Mouse (Mus musculus) intestine, embryonic 15.5 days (tissue): ENCODE results near the gene Ttc1. TPM values are rescaled to one million over a fixed set of nuclear protein-coding genes. Genes with fewer than 3 reads are reported as not detected.

Experiments
- ATAC-seq: fragments of 200-750 bp; cut with Nextera tagmentation; 2 replicates; pipeline ENCODE4 v1.8.0; 2017; ENCODE audit warnings: moderate TSS enrichment, moderate library complexity
- H3K27ac ChIP-seq: fragments of 300-500 bp; sonication (generic); 2 replicates; pipeline ENCODE4 v1.5.1; 2015; ENCODE audit warnings: mild to moderate bottlenecking, inconsistent platforms
- H3K27me3 ChIP-seq: fragments of 300-500 bp; sonication (generic); replicated peaks from 2 replicates; pipeline ENCODE4 v1.6.1; 2015; ENCODE audit warnings: inconsistent platforms
- H3K36me3 ChIP-seq: fragments of 300-500 bp; sonication (generic); 2 replicates; pipeline ENCODE4 v1.6.1; 2015; ENCODE audit warnings: inconsistent platforms
- H3K4me1 ChIP-seq: fragments of 300-500 bp; sonication (generic); replicated peaks from 2 replicates; pipeline ENCODE4 v1.6.1; 2015; ENCODE audit warnings: inconsistent platforms
- H3K4me2 ChIP-seq: fragments of 300-500 bp; sonication (generic); replicated peaks from 2 replicates; pipeline ENCODE4 v1.6.1; 2015; ENCODE audit warnings: mild to moderate bottlenecking, inconsistent platforms
- H3K4me3 ChIP-seq: fragments of 300-500 bp; sonication (generic); replicated peaks from 2 replicates; pipeline ENCODE4 v1.5.1; 2015; ENCODE audit warnings: inconsistent platforms
- H3K9ac ChIP-seq: fragments of 300-500 bp; sonication (generic); 2 replicates; pipeline ENCODE4 v1.6.1; 2015; ENCODE audit warnings: inconsistent platforms
- H3K9me3 ChIP-seq: fragments of 300-500 bp; sonication (generic); 2 replicates; pipeline ENCODE4 v1.6.1; 2016; ENCODE audit warnings: inconsistent platforms
- WGBS: fragments of 180-500 bp; shearing (Covaris S2); methylation state at CpG from one replicate; pipeline ENCODE4 v1.1.7; 2015; 5-methylcytosine and 5-hydroxymethylcytosine counted together
- polyA plus RNA-seq: library from polyadenylated mRNA; unstranded; fragments of >200 nt; fragmentation: Nextera tagmentation; extraction: Ambion mirVana; gene quantifications from 2 replicates; pipeline ENCODE4 v1.2.1, GENCODE M21; 2015

Gene Ttc1
- polyA plus RNA-seq, 1 experiment from 2014 or later, result 62.6 TPM

DNA sequence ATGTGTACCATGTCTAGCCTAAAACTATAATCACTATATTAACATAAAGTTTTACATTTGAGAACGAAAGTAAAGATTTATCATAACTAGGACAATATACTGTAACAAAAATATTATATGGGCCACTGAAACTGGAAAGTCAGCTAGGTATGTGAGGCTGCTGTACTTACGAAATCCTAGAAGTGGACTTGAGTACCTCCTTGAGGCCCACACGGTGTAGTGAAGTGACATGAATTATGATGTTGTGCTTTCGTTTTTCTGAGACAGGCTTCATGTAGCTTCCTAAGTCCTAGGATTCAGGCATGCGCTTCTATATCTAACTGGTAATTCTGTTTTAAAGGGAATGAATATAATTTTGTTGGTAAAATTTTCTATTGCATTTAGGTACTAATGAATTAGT lies 49.2 kb downstream of the Ttc1 start:
- Histone ChIP-seq H3K4me3 (no peak overlapping the region), H3K4me2 (no peak overlapping the region), H3K27me3 (no peaks in the 10 kb centered on the region), H3K9ac (no peak overlapping the region), H3K9me3 (no peaks in the 10 kb centered on the region), H3K4me1 (peaks cover 4% of the 10 kb centered on the region; the same call in 1 of the 2 replicates), H3K36me3 (peaks cover 3% of the 10 kb centered on the region; the same call in 1 of the 2 replicates), H3K27ac (no peak overlapping the region)
- WGBS, result 69% methylated on average over 5 of the region's 5 CpGs
- ATAC-seq, result peak; percentile 61; the same call in 1 of the 2 replicates

DNA sequence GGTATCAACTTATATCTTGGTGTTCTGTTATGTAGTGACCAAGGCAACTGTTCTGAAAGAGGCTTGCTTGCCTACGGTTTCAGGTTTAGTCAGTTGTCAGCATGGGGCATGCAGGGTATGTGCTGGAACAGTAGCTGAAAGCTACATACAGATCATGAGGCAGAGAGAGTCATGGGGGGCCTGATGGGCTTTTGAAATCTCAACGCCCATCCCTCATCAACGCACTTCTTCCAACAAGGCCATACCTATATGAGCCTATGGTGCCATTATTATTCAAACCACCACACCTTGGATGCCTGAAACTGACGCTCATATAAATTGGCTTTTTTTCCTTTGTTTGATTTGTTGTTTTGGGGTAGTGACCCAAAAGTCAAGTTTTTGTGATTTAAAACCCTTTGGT lies 51.2 kb downstream of the Ttc1 start:
- H3K4me3 ChIP-seq, result no peak overlapping the region
- H3K4me1 ChIP-seq, result peaks cover 4% of the 10 kb centered on the region; the same call in 1 of the 2 replicates
- no peak overlapping the region for H3K9ac ChIP-seq
- no peak for ATAC-seq
- peaks cover 6% of the 10 kb centered on the region for H3K36me3 ChIP-seq
- H3K27ac ChIP-seq, result no peak overlapping the region
- no peak overlapping the region for H3K4me2 ChIP-seq
- H3K27me3 ChIP-seq, result no peaks in the 10 kb centered on the region
- no peaks in the 10 kb centered on the region for H3K9me3 ChIP-seq
- WGBS, result 92% methylated on average over 4 of the region's 4 CpGs

DNA sequence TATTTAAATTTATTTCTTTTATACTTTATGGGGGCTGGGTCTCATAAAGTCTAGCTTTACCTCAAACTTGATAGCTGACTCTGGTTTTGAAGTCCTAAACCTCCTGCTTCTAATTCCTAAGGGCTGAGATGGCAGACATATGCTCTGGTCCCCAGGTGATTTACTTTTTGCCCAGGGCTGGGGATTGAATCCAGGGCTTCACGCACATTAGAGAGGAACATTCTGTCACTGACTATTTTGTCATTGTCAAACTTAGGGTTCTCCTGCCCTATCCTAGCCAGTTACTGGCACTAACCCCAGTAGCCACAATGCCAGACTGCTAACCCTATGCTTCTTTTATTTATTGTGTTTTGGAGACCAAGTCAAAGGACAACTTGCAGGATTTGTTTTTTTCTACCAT lies 59.0 kb downstream of the Ttc1 start:
- H3K36me3 ChIP-seq, result peaks cover 5% of the 10 kb centered on the region
- 87% methylated on average over 1 of the region's 1 CpGs for WGBS

DNA sequence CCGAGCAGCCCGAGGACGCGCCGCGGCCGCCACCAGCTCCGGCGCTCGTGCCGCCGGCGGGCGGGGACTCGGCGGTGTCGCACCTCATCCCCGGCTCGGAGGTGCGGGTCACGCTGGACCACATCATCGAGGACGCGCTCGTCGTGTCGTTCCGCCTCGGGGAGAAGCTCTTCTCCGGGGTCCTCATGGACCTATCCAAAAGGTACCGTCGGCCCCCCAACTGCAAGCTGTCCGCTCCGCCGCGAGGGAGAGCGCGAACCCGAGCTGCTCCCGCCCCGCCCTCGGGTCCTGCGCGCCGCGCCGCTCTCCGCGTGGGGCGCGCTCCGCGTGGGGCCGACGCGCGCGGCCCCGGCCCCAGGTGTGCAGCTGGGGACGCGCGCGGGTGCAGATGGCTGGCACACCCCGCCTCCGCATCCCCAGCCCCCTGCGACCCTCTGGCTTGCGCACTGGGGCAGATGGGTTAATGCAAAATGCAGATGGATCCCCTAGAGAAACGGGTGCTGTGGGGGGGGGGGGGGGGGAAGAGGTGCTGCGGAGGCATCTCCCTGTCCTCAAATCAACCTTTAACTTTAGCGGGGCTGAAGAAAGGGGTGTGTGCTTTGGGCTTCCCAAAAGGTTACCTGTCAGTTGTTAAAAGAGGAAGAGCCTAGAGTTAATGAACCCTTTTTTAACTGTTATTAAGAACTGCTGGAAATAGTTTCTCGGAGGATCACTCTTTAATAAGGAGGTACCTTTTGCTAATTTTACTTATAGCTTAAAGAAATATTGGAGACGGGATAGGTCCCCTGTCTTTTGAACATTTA lies 65.2 kb downstream of the Ttc1 start:
- Histone ChIP-seq H3K36me3 (no peaks in the 10 kb centered on the region), H3K4me1 (peaks cover 6% of the 10 kb centered on the region; the same call in 1 of the 2 replicates), H3K4me2 (peak overlapping the region; percentile 70), H3K27me3 (no peaks in the 10 kb centered on the region), H3K9me3 (no peaks in the 10 kb centered on the region), H3K9ac (peak overlapping the region; percentile 88), H3K4me3 (peak overlapping the region; percentile 92), H3K27ac (peak overlapping the region; percentile 91)
- peak; percentile 44 for ATAC-seq
- under 1% methylated on average over 71 of the region's 72 CpGs for WGBS

More for the DNA sequence above, 59.0 kb downstream of the Ttc1 start:
- Histone ChIP-seq H3K4me3 (no peak overlapping the region), H3K27ac (no peak overlapping the region), H3K4me1 (no peaks in the 10 kb centered on the region), H3K9me3 (no peaks in the 10 kb centered on the region), H3K9ac (no peak overlapping the region), H3K4me2 (no peak overlapping the region), H3K27me3 (no peaks in the 10 kb centered on the region)
- ATAC-seq, result no peak

DNA sequence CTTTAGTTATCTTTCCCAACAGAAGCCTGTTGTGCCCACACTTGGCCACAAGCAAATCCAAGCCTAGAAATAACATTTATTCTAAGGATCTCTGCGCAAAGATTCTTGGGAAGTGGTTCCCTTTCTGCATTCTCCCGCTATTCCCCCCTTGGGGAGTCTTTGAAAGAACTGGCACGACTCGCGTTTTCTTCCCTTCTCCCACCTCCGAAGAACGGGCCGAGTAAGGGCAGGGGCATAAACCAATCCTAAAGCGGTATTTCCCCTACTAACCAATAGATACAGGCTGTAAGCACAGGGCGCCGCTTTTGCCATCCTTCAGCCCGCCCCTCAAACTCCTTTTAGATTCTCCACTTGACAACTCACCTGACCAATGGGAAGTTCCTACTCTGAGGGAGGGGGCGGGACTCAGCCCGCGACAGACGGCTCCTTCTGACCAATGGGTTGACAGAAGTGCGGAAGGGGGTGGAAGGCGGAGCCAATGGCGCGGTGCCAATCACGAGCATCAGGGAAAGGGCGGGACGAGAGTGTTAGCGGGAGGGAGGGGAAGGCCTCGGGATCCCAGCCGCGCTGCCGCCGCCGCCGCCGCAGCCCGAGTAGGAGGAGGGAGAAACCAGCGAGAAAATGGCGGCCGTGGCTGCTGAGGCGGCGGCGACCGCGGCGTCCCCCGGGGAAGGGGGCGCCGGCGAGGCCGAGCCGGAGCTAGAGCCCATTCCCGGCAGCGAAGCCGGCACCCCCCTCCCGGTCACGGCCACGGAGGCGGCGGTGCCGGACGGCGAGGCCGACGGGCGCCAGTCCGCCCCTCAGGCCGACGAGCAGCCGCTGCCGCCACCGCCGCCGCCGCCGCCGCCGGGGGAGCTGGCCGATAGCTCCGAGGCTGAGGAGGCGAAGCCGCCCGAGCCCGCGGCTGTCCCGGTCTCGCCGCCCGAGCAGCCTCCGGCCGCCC lies 66.1 kb downstream of the Ttc1 start, which contains the start of gene Pwwp2a:
Pwwp2a (plus strand) TSS at position 527 of the 943 bp plus-strand sequence.
- Histone ChIP-seq H3K4me2 (peak within 1 kb of the TSS; percentile 70), H3K27ac (peak within 1 kb of the TSS; percentile 91), H3K9ac (peak within 1 kb of the TSS; percentile 88), H3K4me3 (peak within 1 kb of the TSS; percentile 92), H3K4me1 (peaks cover 6% of the 10 kb centered on the region; the same call in 1 of the 2 replicates), H3K27me3 (no peaks in the 10 kb centered on the region), H3K9me3 (no peaks in the 10 kb centered on the region), H3K36me3 (no peaks in the 10 kb centered on the region)
- under 1% methylated on average over 68 of the region's 87 CpGs for WGBS
- ATAC-seq, result peak; percentile 99

Other genes starting within 250 kb of the Ttc1 start
- gene Ccnjl, start 219.2 kb downstream of the Ttc1 start, polyA plus RNA-seq, result 15.9 and 16.6 TPM in 2 replicates
- 4.4 and 5.4 TPM in 2 replicates for gene 4933415A04Rik, start 161.0 kb downstream of the Ttc1 start, polyA plus RNA-seq
- 1.2 TPM in 2 replicates for gene Fabp6, start 146.5 kb downstream of the Ttc1 start, polyA plus RNA-seq
- gene Pwwp2a, start 66.0 kb downstream of the Ttc1 start, polyA plus RNA-seq, result 20.2 and 22.0 TPM in 2 replicates
- 0.34 TPM in 2 replicates for gene Adra1b, start 153.2 kb upstream of the Ttc1 start, polyA plus RNA-seq